Mouse (Mus musculus): ENCODE data around the gene Ttc6. TPM values are rescaled to one million over a fixed set of nuclear protein-coding genes. Genes with fewer than 3 reads are reported as not detected.
A peak's percentile ranks its signal among the peaks of the same experiment; 100 is the strongest.

The Ttc6 gene
- polyA plus RNA-seq, 1 experiment from 2014 or later, result 0.80 TPM

- ATAC-seq (ENCODE audit: insufficient number of reproducible peaks, insufficient read depth, low FRiP score, low TSS enrichment, low read depth), result no peak
Measured at GRCm38 (mm10) chr12:57607624-57608023, 43.7 kb downstream of the Ttc6 start.

GRCm38 (mm10) chr12:57615137-57615536 is 51.2 kb downstream of the Ttc6 start:
- Histone ChIP-seq H3K27me3 (no peaks in the 10 kb centered on the region), H3K4me3 (no peak overlapping the region), H3K4me2 (no peak overlapping the region), H3K4me1 (no peaks in the 10 kb centered on the region), H3K27ac (no peak overlapping the region), H3K9ac (no peak overlapping the region), H3K36me3 (no peaks in the 10 kb centered on the region), H3K9me3 (no peaks in the 10 kb centered on the region)
- no peak for ATAC-seq (ENCODE audit: insufficient number of reproducible peaks, insufficient read depth, low FRiP score, low TSS enrichment, low read depth)
- 87% methylated on average over 4 of the region's 4 CpGs for WGBS

More at GRCm38 (mm10) chr12:57607624-57608023, 43.7 kb downstream of the Ttc6 start:
- Histone ChIP-seq H3K9ac (no peak overlapping the region), H3K27ac (no peak overlapping the region), H3K27me3 (no peaks in the 10 kb centered on the region), H3K4me1 (no peaks in the 10 kb centered on the region), H3K4me3 (no peak overlapping the region), H3K9me3 (no peaks in the 10 kb centered on the region), H3K36me3 (no peaks in the 10 kb centered on the region), H3K4me2 (no peak overlapping the region)
- 53% methylated on average over 5 of the region's 5 CpGs for WGBS

- ATAC-seq (ENCODE audit: insufficient number of reproducible peaks, insufficient read depth, low FRiP score, low TSS enrichment, low read depth), result no peak
- WGBS, result 66% methylated on average over 5 of the region's 5 CpGs
- H3K9me3 ChIP-seq, result no peaks in the 10 kb centered on the region
Measured at GRCm38 (mm10) chr12:57622030-57622429, 58.1 kb downstream of the Ttc6 start.

GRCm38 (mm10) chr12:57623264-57623663 is 59.4 kb downstream of the Ttc6 start:
- Histone ChIP-seq H3K36me3 (no peaks in the 10 kb centered on the region), H3K27me3 (no peaks in the 10 kb centered on the region), H3K4me3 (no peak overlapping the region), H3K27ac (no peak overlapping the region), H3K4me1 (no peaks in the 10 kb centered on the region), H3K9me3 (no peaks in the 10 kb centered on the region), H3K4me2 (no peak overlapping the region), H3K9ac (no peak overlapping the region)
- 73% methylated on average over 7 of the region's 7 CpGs for WGBS
- ATAC-seq (ENCODE audit: insufficient number of reproducible peaks, insufficient read depth, low FRiP score, low TSS enrichment, low read depth), result no peak

More at GRCm38 (mm10) chr12:57622030-57622429, 58.1 kb downstream of the Ttc6 start:
- Histone ChIP-seq H3K4me1 (no peaks in the 10 kb centered on the region), H3K27me3 (no peaks in the 10 kb centered on the region), H3K27ac (no peak overlapping the region), H3K4me2 (no peak overlapping the region), H3K9ac (no peak overlapping the region), H3K4me3 (no peak overlapping the region), H3K36me3 (no peaks in the 10 kb centered on the region)

GRCm38 (mm10) chr12:57624011-57624608 is 60.2 kb downstream of the Ttc6 start:
- Histone ChIP-seq H3K9ac (no peak overlapping the region), H3K9me3 (no peaks in the 10 kb centered on the region), H3K4me2 (no peak overlapping the region), H3K27ac (no peak overlapping the region), H3K4me3 (no peak overlapping the region), H3K36me3 (no peaks in the 10 kb centered on the region), H3K27me3 (no peaks in the 10 kb centered on the region), H3K4me1 (no peaks in the 10 kb centered on the region)
- ATAC-seq (ENCODE audit: insufficient number of reproducible peaks, insufficient read depth, low FRiP score, low TSS enrichment, low read depth), result no peak
- WGBS, result 26% methylated on average over 4 of the region's 4 CpGs

- Histone ChIP-seq H3K4me2 (no peak overlapping the region), H3K4me3 (no peak overlapping the region), H3K27me3 (no peaks in the 10 kb centered on the region), H3K9ac (no peak overlapping the region), H3K36me3 (no peaks in the 10 kb centered on the region), H3K9me3 (no peaks in the 10 kb centered on the region), H3K4me1 (no peaks in the 10 kb centered on the region), H3K27ac (no peak overlapping the region)
- no peak for ATAC-seq (ENCODE audit: insufficient number of reproducible peaks, insufficient read depth, low FRiP score, low TSS enrichment, low read depth)
- WGBS, result 81% methylated on average over 4 of the region's 4 CpGs
Measured at GRCm38 (mm10) chr12:57650011-57650410, 86.1 kb downstream of the Ttc6 start.

- Histone ChIP-seq H3K9me3 (no peaks in the 10 kb centered on the region), H3K4me1 (no peaks in the 10 kb centered on the region), H3K9ac (no peak overlapping the region), H3K4me3 (no peak overlapping the region), H3K36me3 (no peaks in the 10 kb centered on the region), H3K27me3 (no peaks in the 10 kb centered on the region), H3K27ac (no peak overlapping the region), H3K4me2 (no peak overlapping the region)
- WGBS, result 86% methylated on average over 8 of the region's 8 CpGs
- ATAC-seq (ENCODE audit: insufficient number of reproducible peaks, insufficient read depth, low FRiP score, low TSS enrichment, low read depth), result no peak
Measured at GRCm38 (mm10) chr12:57650677-57651076, 86.8 kb downstream of the Ttc6 start.

GRCm38 (mm10) chr12:57662986-57663674 is 99.2 kb downstream of the Ttc6 start:
- Histone ChIP-seq H3K36me3 (no peaks in the 10 kb centered on the region), H3K4me3 (no peak overlapping the region), H3K27ac (no peak overlapping the region), H3K9ac (no peak overlapping the region), H3K4me2 (no peak overlapping the region), H3K27me3 (no peaks in the 10 kb centered on the region), H3K9me3 (no peaks in the 10 kb centered on the region), H3K4me1 (no peaks in the 10 kb centered on the region)
- ATAC-seq (ENCODE audit: insufficient number of reproducible peaks, insufficient read depth, low FRiP score, low TSS enrichment, low read depth), result no peak
- 68% methylated on average over 10 of the region's 10 CpGs for WGBS

- WGBS, result 87% methylated on average over 2 of the region's 2 CpGs
- H3K4me2 ChIP-seq, result no peak overlapping the region
- no peak overlapping the region for H3K9ac ChIP-seq
- H3K9me3 ChIP-seq, result no peaks in the 10 kb centered on the region
- no peaks in the 10 kb centered on the region for H3K27me3 ChIP-seq
- H3K4me1 ChIP-seq, result no peaks in the 10 kb centered on the region
- no peak overlapping the region for H3K4me3 ChIP-seq
- H3K36me3 ChIP-seq, result no peaks in the 10 kb centered on the region
- H3K27ac ChIP-seq, result no peak overlapping the region
- ATAC-seq (ENCODE audit: insufficient number of reproducible peaks, insufficient read depth, low FRiP score, low TSS enrichment, low read depth), result no peak
Measured at GRCm38 (mm10) chr12:57672414-57672813, 108.5 kb downstream of the Ttc6 start.

GRCm38 (mm10) chr12:57684967-57685423 is 121.1 kb downstream of the Ttc6 start:
- Histone ChIP-seq H3K27ac (no peak overlapping the region), H3K36me3 (no peaks in the 10 kb centered on the region), H3K4me3 (no peak overlapping the region), H3K4me2 (0 out of 2 replicates have a peak overlapping the region, but pooled peaks have one; percentile 22), H3K27me3 (no peaks in the 10 kb centered on the region), H3K9me3 (no peaks in the 10 kb centered on the region), H3K9ac (0 out of 2 replicates have a peak overlapping the region, but pooled peaks have one; percentile 6), H3K4me1 (peaks cover 6% of the 10 kb centered on the region)
- peak; percentile 76 for ATAC-seq (ENCODE audit: insufficient number of reproducible peaks, insufficient read depth, low FRiP score, low TSS enrichment, low read depth)
- 40% methylated on average over 9 of the region's 9 CpGs for WGBS

GRCm38 (mm10) chr12:57709966-57710365 is 146.1 kb downstream of the Ttc6 start:
- ATAC-seq (ENCODE audit: insufficient number of reproducible peaks, insufficient read depth, low FRiP score, low TSS enrichment, low read depth), result no peak
- H3K4me2 ChIP-seq, result no peak overlapping the region
- H3K27ac ChIP-seq, result no peak overlapping the region
- 98% methylated on average over 1 of the region's 1 CpGs for WGBS
- H3K9ac ChIP-seq, result no peak overlapping the region
- H3K4me1 ChIP-seq, result no peaks in the 10 kb centered on the region
- H3K9me3 ChIP-seq, result no peaks in the 10 kb centered on the region
- H3K36me3 ChIP-seq, result no peaks in the 10 kb centered on the region
- no peaks in the 10 kb centered on the region for H3K27me3 ChIP-seq
- H3K4me3 ChIP-seq, result no peak overlapping the region

- no peaks in the 10 kb centered on the region for H3K9me3 ChIP-seq
Measured at GRCm38 (mm10) chr12:57764720-57765119, 200.8 kb downstream of the Ttc6 start.

More at GRCm38 (mm10) chr12:57764720-57765119, 200.8 kb downstream of the Ttc6 start:
- no peak overlapping the region for H3K4me2 ChIP-seq
- H3K4me1 ChIP-seq, result no peaks in the 10 kb centered on the region
- H3K36me3 ChIP-seq, result no peaks in the 10 kb centered on the region
- no peaks in the 10 kb centered on the region for H3K27me3 ChIP-seq
- H3K9ac ChIP-seq, result no peak overlapping the region
- H3K27ac ChIP-seq, result no peak overlapping the region
- 58% methylated on average over 7 of the region's 7 CpGs for WGBS
- ATAC-seq (ENCODE audit: insufficient number of reproducible peaks, insufficient read depth, low FRiP score, low TSS enrichment, low read depth), result no peak
- no peak overlapping the region for H3K4me3 ChIP-seq
